Mouse (Mus musculus): ENCODE results near the gene Lonp2.

Lonp2 gene

DNA sequence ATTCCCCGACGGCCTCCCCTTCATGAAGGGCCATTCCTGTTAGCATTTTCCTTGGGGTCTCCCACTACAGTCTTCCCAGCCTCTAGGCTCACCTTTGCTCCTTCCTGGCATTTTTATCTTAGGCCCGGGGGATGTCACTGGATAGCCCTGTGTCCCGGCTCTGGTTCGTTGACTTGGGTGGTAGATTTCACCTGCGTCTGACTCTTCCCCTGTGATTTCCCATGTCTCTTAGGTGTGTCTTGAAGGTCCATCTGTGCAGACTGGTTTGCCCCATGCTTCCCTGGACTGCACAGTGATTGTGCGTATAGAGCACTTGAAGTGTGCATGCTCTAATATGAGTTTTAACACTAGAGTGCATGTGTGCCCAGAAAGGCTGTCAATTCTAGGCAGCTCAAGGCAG, 1.1 kb downstream of the Lonp2 start:
- no peak for DNase-seq (ENCODE audit: low read depth)

- DNase-seq (ENCODE audit: low read depth): no peak
Measured at GRCm38 (mm10) chr8:86630212-86630611, 6.4 kb downstream of the Lonp2 start.

GRCm38 (mm10) chr8:86631395-86631794, 7.6 kb downstream of the Lonp2 start:
- no peak for DNase-seq (ENCODE audit: low read depth)

- no peak for DNase-seq (ENCODE audit: low read depth)
Measured at GRCm38 (mm10) chr8:86637826-86638225, 14.0 kb downstream of the Lonp2 start.

DNA sequence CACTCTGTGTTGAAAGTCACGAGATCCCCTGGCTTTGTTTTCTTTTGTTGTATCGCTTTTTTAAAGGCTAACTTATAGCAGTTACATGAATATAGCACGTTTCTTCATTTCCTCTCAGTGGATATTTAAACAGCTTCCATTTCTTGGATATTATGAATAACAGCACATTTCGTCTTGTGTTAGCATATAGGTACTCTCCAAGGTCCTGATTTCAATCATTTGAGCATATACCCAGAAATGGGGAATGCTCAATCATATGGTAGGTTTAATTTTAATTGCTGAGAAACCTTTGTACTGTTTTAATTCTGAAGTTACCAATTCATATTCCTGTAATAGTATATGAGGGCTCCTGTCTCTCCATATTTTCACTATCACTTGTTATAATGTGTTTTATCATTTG, 15.1 kb downstream of the Lonp2 start:
- DNase-seq (ENCODE audit: low read depth): no peak

- DNase-seq (ENCODE audit: low read depth): no peak
Measured at GRCm38 (mm10) chr8:86642682-86643081, 18.8 kb downstream of the Lonp2 start.

- no peak for DNase-seq (ENCODE audit: low read depth)
Measured at GRCm38 (mm10) chr8:86644661-86645060, 20.8 kb downstream of the Lonp2 start.

DNA sequence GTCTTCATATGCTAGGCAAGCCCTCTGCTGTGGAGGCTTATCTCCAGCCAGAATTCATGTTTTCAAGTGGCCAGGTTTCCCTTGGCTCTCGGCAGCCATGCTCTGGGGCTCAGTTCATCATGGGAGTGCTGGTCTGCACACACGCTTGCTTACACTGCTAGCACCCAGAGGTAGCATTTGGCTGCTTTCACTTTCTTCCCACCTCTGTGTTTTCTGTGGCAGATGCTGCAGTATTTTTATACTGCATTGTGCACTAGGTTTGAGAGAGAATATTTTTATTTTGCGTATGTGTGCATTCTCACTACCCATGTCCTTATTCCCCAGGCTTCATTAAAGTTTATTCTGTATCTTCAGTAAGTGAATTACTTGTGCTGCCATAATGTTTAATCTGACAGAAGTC, 23.9 kb downstream of the Lonp2 start:
- DNase-seq (ENCODE audit: low read depth): no peak

DNA sequence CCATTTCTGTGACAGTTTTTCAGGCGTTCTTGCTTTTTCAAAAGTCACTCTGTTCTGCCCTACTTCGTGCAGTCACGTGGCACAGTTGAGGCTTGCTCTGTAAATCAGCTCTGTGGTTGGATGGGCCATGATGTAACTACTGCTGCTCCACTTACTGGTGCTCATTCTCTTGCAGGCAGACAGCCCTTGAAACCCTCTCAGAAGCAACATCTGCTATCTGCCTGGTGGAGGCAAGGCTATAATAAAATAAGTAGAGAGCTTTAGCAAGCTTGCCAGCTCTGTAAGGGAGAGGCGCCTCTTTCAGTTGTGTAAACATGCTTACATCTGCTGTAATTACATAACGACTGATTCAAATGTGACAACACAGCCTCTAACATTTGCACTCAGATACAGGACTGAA, 27.6 kb downstream of the Lonp2 start:
- no peak for DNase-seq (ENCODE audit: low read depth)

DNA sequence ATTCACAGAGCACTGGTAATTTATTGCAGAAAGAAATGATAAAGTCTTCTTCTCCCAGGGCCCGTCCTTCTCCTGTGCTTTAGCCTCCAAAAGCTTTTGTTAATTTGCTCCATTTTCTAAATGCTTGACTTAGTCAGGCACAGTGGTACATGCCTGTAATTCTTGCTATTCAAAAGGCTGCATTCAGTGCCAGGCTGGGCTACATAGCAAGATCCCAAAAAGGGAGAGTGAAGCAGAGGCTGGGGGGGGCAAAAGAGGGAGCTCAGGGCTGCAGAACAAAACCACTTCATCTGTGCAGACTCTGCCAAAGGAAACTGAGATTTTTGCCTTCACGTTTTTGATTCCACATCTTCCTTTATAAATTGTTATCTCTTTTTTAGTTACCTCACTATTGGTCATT, 28.7 kb downstream of the Lonp2 start:
- no peak for DNase-seq (ENCODE audit: low read depth)

- no peak for DNase-seq (ENCODE audit: low read depth)
Measured at GRCm38 (mm10) chr8:86654578-86654977, 30.7 kb downstream of the Lonp2 start.

DNA sequence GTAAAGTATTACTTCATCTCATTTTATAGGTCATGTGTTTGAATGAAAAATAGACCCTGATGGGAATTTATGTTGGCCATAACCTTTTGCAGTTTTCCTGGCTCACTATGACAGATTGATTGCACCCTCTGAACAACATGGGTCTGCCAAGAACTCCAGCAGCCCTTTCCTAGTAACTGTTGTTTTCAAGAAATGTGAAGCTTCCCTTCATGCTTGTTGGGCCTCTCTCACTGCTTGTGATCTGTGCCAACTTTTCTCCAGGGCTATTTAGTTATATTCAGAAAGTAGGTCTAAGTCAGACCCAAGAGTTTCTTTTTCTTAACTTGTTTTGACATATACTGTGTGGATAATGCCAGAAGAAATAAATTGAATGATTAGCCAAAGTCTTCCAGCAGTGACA, 44.9 kb downstream of the Lonp2 start:
- DNase-seq (ENCODE audit: low read depth): no peak

DNA sequence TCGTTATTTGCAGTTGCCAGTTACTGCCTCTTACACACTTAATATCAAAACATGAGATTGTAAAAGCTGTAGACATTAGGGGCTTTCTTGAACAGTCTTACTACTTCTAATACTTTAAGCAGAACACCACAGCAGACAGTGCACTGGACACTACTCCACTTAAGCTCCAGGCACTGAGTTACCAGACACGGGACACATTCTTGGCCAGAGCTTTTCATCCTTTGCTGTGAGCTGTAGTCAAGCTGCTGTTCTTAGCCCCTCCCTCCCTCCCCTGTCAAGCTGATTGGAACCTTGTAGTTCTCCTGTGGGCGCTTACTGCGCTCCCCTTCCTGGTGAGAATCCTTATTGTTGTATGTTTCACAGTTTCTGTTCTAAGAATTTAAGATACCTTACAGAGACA, 45.4 kb downstream of the Lonp2 start:
- DNase-seq (ENCODE audit: low read depth): no peak

DNA sequence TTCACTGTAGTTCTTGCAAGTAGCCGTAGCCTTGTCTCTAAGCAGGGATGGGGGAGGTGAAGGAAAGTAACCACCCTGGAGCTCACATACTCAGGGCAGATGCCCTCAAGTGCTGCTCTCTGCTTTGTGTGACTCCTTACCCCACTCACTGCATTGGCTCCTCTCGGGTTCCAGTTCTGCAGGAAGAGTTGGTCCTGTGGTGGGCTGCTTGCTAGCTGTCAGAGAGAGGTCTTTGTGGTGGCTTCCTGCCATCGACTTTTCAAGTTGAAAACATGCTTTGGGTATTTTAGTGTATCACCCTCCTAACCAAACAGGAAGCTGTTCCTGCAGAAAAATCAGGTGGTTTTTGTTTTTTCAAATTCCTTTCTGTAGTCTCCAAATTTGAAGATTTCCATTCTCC, 62.8 kb downstream of the Lonp2 start:
- DNase-seq (ENCODE audit: low read depth): no peak

DNA sequence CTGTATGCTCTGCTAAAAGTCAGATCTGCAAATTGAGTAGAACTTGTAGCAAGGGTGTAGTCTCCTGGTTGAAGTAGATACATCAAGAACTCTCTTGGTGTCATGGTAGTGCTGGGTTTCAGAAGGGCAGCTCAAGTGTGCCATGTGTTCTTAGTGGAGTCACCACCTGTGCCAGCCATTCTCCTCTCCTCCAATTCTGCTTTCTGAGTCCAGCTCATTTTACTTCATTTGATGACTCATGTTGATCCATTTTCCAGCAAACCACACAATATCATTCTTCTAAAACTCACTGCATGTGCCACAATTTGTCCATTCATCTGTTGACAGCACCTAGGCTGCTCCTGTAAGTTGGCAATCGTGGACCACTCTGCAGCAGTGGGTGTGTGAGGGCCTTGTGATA, 68.3 kb downstream of the Lonp2 start:
- DNase-seq (ENCODE audit: low read depth): no peak

DNA sequence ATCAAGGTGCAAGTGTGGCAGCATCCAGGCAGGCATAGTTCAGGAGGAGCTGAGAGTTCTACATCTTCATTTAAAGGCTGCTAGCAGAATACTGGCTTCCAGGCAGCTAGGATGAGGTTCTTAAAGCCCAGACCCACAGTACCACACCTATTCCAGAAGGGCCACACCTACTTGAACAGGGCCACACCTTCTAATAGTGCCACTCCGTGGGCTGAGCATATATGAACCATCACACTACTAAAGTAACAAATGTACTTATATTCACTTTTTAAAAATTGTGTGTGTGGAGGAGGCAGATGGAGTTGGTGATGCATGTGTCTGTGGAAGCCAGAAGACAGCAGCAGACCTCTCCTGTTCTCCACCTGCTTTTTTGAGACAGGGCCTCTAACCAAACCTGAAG, 70.2 kb downstream of the Lonp2 start:
- no peak for DNase-seq (ENCODE audit: low read depth)

- DNase-seq (ENCODE audit: low read depth): no peak
Measured at GRCm38 (mm10) chr8:86695703-86696102, 71.9 kb downstream of the Lonp2 start.

DNA sequence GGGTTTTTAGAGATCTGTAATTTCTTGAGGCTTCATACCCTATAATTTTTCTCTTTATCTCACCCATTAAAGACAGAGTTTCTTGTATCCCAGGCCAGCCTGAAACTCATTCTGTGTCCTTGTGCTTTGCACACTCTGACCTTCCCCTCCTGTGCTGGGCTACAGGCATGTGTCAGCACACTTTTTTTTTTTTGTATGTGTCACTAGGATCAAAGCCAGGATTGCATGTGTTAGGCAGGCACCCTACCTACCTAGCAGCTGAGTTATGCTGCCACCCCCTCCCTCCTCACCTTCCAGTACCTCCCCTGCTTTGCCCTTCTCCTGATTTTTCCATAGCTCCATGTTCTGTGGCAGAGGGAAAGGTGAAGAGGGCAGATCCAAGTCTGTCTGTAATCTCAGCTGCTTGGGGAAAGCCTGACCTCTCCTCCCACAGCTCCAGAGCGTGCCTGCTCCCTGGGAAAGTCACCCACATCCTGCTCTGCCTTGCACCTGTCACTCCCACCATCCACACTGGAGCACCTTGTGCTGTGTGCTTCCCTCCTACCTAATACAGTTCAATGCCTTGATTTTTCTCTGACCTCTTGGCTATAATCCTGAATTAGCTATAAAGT, 75.1 kb downstream of the Lonp2 start:
- no peak for DNase-seq (ENCODE audit: low read depth)

- DNase-seq (ENCODE audit: low read depth): no peak
Measured at GRCm38 (mm10) chr8:86699471-86699870, 75.6 kb downstream of the Lonp2 start.

DNA sequence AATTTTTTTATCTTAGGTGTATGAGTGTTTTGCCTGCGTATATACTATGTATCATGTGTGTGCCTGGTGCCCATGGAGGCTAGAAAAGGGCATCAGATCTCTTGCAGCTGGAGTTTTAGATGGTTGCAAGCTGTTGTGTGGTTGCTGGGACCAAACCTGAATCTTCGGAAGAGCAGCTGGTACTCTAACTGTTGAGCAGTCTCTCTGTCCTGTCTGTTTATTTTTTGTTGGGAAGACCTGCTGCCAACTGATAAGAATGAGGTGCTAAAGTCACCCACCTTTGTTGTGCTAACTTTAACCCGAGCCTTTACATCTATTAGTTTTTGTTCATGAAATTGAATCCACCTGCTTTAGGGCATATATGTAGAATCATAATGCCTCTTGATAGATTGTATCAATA, 78.6 kb downstream of the Lonp2 start:
- no peak for DNase-seq (ENCODE audit: low read depth)

DNA sequence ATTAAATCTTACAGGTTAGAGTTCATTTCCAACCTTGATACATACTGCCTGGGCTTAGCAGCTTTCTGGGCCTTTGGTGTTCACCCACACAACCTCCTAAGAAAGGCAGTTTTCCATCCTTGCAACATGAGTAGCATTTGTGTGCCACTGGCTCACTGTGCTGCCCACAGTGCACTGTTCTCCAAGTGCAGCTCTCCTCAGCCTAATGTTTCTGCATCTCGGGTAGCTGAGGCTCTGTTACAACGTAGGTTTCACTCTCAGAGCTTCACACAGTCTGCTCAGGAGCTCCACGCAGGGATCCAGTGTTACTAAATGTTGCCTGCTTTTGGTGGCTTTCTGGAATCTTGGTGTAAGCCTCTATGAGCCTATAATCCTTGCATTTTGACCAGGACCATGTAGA, 81.5 kb downstream of the Lonp2 start:
- no peak for DNase-seq (ENCODE audit: low read depth)

- no peak for DNase-seq (ENCODE audit: low read depth)
Measured at GRCm38 (mm10) chr8:86706756-86707155, 82.9 kb downstream of the Lonp2 start.

- peak; percentile 60 for DNase-seq (ENCODE audit: low read depth)
Measured at GRCm38 (mm10) chr8:86707873-86708272, 84.0 kb downstream of the Lonp2 start.

DNA sequence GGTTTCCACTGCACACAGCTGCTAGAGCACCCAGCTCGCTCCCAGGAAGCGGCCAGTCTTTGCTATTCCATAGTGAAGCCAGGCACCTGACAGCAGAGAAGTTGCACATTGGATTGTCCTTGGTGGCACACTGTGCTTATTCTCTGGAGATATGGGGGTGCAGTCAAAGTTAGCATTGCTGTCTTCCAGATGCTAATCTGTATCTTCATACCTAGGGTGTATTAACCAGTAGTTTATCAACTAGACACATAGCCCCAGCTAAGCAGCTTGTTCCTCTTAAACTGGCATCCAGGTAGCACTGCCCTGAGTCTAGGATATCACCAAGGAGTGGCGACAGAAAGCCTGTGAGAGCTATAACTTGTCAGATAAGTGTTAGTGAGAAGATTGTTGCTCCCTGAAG, 88.8 kb downstream of the Lonp2 start:
- no peak for DNase-seq (ENCODE audit: low read depth)

Measured in c-Kit-positive CD71-negative TER-119-negative erythroid progenitor cells, embryonic 14.5 days (primary cell).